Comparison of ENCODE assay signal across 9 mouse cellular contexts in genomic region chr4:133774570-133775554, GRCm38 (mm10). TPM values are rescaled to one million over a fixed set of nuclear protein-coding genes. Genes with fewer than 3 reads are reported as not detected.
DNase-seq lines count a peak whose midpoint lies in the region; ATAC-seq and TF ChIP-seq lines count a peak whose summit lies in the region.
"Had no signal": no experiment of that assay in that cellular context is flagged by ENCODE, and none has a peak within 500 bp of the region (broad histone marks: within the 10 kb centered on the region; RNA-seq: fewer than 3 reads in every experiment).

No protein-coding gene starts in this region.

- no peak for TF ChIP-seq POLR2A in bone marrow macrophage, adult 2 months (IDR thresholded peaks at IDR 0.05; ENCODE audit: borderline replicate concordance, low read depth, low read length)
- TF ChIP-seq POLR2A in small intestine, adult 2 months (IDR thresholded peaks at IDR 0.05; ENCODE audit: low read depth, low read length), result no peak

- ATAC-seq in midbrain, postnatal 0 days (ENCODE audit: low FRiP score), result no peak
- ATAC-seq in midbrain, embryonic 15.5 days (replicated peaks), result no peak
- ATAC-seq in kidney, postnatal 0 days (replicated peaks; ENCODE audit: low FRiP score, low read depth), result no peak
- peak; percentile 85 for ATAC-seq in lung, postnatal 0 days
- ATAC-seq in midbrain, embryonic 11.5 days (ENCODE audit: low FRiP score), result no peak

- peak; percentile 69 for TF ChIP-seq CTCF in midbrain, postnatal 0 days (IDR thresholded peaks at IDR 0.05)
- TF ChIP-seq CTCF in bone marrow macrophage, adult 2 months (IDR thresholded peaks at IDR 0.05; ENCODE audit: low read depth, low read length), result peak; percentile 77
- TF ChIP-seq CTCF in kidney, postnatal 0 days (IDR thresholded peaks at IDR 0.05; ENCODE audit: low read depth), result peak; percentile 77
- peak; percentile 89 for TF ChIP-seq CTCF in lung, postnatal 0 days (IDR thresholded peaks at IDR 0.05)
- peak; percentile 68; the same call in 1 of the 2 replicates for TF ChIP-seq CTCF in small intestine, adult 2 months (IDR thresholded peaks at IDR 0.05; ENCODE audit: extremely low read depth, insufficient read length, insufficient replicate concordance, low read depth, low read length)

- no peak overlapping the region for H3K4me2 ChIP-seq in midbrain, postnatal 0 days (ENCODE audit: low read depth, low read length, poor library complexity, severe bottlenecking)
- no peak overlapping the region for H3K4me2 ChIP-seq in midbrain, embryonic 15.5 days
- H3K4me2 ChIP-seq in kidney, postnatal 0 days (ENCODE audit: low read length), result no peak overlapping the region
- H3K4me2 ChIP-seq in lung, postnatal 0 days (replicated peaks; ENCODE audit: low read depth, low read length), result no peak overlapping the region
- H3K4me2 ChIP-seq in midbrain, embryonic 11.5 days, result no peak overlapping the region
- H3K4me2 ChIP-seq: neural tube, embryonic 12.5 days had no signal

- WGBS in midbrain, postnatal 0 days, result 77% methylated on average over 21 of the region's 21 CpGs
- 81% methylated on average over 21 of the region's 21 CpGs for WGBS in midbrain, embryonic 15.5 days
- WGBS in kidney, postnatal 0 days, result 77% methylated on average over 21 of the region's 21 CpGs
- 62% methylated on average over 21 of the region's 21 CpGs for WGBS in lung, postnatal 0 days
- 53% methylated on average over 21 of the region's 21 CpGs for WGBS in small intestine, adult 2 months
- WGBS in midbrain, embryonic 11.5 days, result 89% methylated on average over 21 of the region's 21 CpGs

- H3K36me3 ChIP-seq in midbrain, postnatal 0 days (ENCODE audit: insufficient read depth, low read length), result no peaks in the 10 kb centered on the region
- H3K36me3 ChIP-seq in midbrain, embryonic 15.5 days (replicated peaks), result no peaks in the 10 kb centered on the region
- H3K36me3 ChIP-seq in kidney, postnatal 0 days (ENCODE audit: insufficient read depth, low read length), result no peaks in the 10 kb centered on the region
- H3K36me3 ChIP-seq in lung, postnatal 0 days (ENCODE audit: insufficient read depth, low read length), result no peaks in the 10 kb centered on the region
- no peaks in the 10 kb centered on the region for H3K36me3 ChIP-seq in small intestine, adult 2 months (ENCODE audit: control insufficient read depth, insufficient read depth, low read length)
- no peaks in the 10 kb centered on the region for H3K36me3 ChIP-seq in midbrain, embryonic 11.5 days (ENCODE audit: control insufficient read depth, insufficient read depth, low read length)
- H3K36me3 ChIP-seq: neural tube, embryonic 12.5 days had no signal

- H3K27ac ChIP-seq in midbrain, postnatal 0 days (ENCODE audit: low read depth, low read length), result no peak overlapping the region
- H3K27ac ChIP-seq in midbrain, embryonic 15.5 days, result no peak overlapping the region
- H3K27ac ChIP-seq in bone marrow macrophage, adult 2 months (ENCODE audit: insufficient read depth, low read depth, low read length), result peak overlapping the region; percentile 75
- H3K27ac ChIP-seq in kidney, postnatal 0 days, result no peak overlapping the region
- no peak overlapping the region for H3K27ac ChIP-seq in lung, postnatal 0 days (ENCODE audit: low read length)
- H3K27ac ChIP-seq in small intestine, adult 2 months (ENCODE audit: insufficient read depth, low read depth, low read length), result peak overlapping the region; percentile 13
- H3K27ac ChIP-seq in midbrain, embryonic 11.5 days (ENCODE audit: low read depth, low read length), result no peak overlapping the region
- H3K27ac ChIP-seq: neural tube, embryonic 12.5 days had no signal

- no peaks in the 10 kb centered on the region for H3K9me3 ChIP-seq in midbrain, postnatal 0 days (ENCODE audit: low read length)
- no peaks in the 10 kb centered on the region for H3K9me3 ChIP-seq in midbrain, embryonic 15.5 days
- H3K9me3 ChIP-seq in kidney, postnatal 0 days (replicated peaks; ENCODE audit: low read length), result no peaks in the 10 kb centered on the region
- no peaks in the 10 kb centered on the region for H3K9me3 ChIP-seq in lung, postnatal 0 days (ENCODE audit: low read length)
- no peaks in the 10 kb centered on the region for H3K9me3 ChIP-seq in midbrain, embryonic 11.5 days (ENCODE audit: control insufficient read depth, low read length)
- H3K9me3 ChIP-seq: neural tube, embryonic 12.5 days had no signal

- no peak for TF ChIP-seq EP300 in lung, postnatal 0 days (IDR thresholded peaks at IDR 0.05)

- no peak overlapping the region for H3K4me3 ChIP-seq in midbrain, postnatal 0 days (ENCODE audit: low read depth, low read length)
- H3K4me3 ChIP-seq in midbrain, embryonic 15.5 days, result no peak overlapping the region
- peak overlapping the region; percentile 58 for H3K4me3 ChIP-seq in bone marrow macrophage, adult 2 months (ENCODE audit: insufficient read depth, low read length)
- H3K4me3 ChIP-seq in kidney, postnatal 0 days (replicated peaks; ENCODE audit: low read depth, low read length), result no peak overlapping the region
- no peak overlapping the region for H3K4me3 ChIP-seq in lung, postnatal 0 days (ENCODE audit: low read depth, low read length)
- peak overlapping the region; percentile 24 for H3K4me3 ChIP-seq in small intestine, adult 2 months (ENCODE audit: low read depth, low read length)
- H3K4me3 ChIP-seq in midbrain, embryonic 11.5 days (ENCODE audit: low read depth, low read length), result no peak overlapping the region
- H3K4me3 ChIP-seq: neural tube, embryonic 12.5 days had no signal

- no peaks in the 10 kb centered on the region for H3K27me3 ChIP-seq in midbrain, postnatal 0 days (ENCODE audit: insufficient read depth, low read length)
- H3K27me3 ChIP-seq in midbrain, embryonic 15.5 days (replicated peaks), result no peaks in the 10 kb centered on the region
- no peaks in the 10 kb centered on the region for H3K27me3 ChIP-seq in kidney, postnatal 0 days (ENCODE audit: insufficient read depth, low read length)
- H3K27me3 ChIP-seq in lung, postnatal 0 days (replicated peaks; ENCODE audit: insufficient read depth, low read length), result no peaks in the 10 kb centered on the region
- no peaks in the 10 kb centered on the region for H3K27me3 ChIP-seq in small intestine, adult 2 months (ENCODE audit: control insufficient read depth, insufficient read depth, low read length)
- no peaks in the 10 kb centered on the region for H3K27me3 ChIP-seq in midbrain, embryonic 11.5 days (ENCODE audit: control insufficient read depth, insufficient read depth, low read length)
- H3K27me3 ChIP-seq: neural tube, embryonic 12.5 days had no signal

- H3K9ac ChIP-seq in midbrain, postnatal 0 days (replicated peaks; ENCODE audit: low read length, poor library complexity, severe bottlenecking), result no peak overlapping the region
- no peak overlapping the region for H3K9ac ChIP-seq in midbrain, embryonic 15.5 days
- H3K9ac ChIP-seq in kidney, postnatal 0 days (ENCODE audit: low read depth, low read length), result no peak overlapping the region
- no peak overlapping the region for H3K9ac ChIP-seq in lung, postnatal 0 days (replicated peaks; ENCODE audit: low read depth)
- no peak overlapping the region for H3K9ac ChIP-seq in midbrain, embryonic 11.5 days (ENCODE audit: low read length)
- H3K9ac ChIP-seq: neural tube, embryonic 12.5 days had no signal

- DNase-seq in midbrain, postnatal 0 days (ENCODE audit: low spot score), result peak; percentile 92
- peak; percentile 86 for DNase-seq in gastrocnemius, adult 18-20 months (ENCODE audit: low spot score)
- peak; percentile 79 for DNase-seq in kidney, postnatal 0 days (ENCODE audit: low spot score)
- DNase-seq in lung, postnatal 0 days (ENCODE audit: low spot score), result peak; percentile 95
- no peak for DNase-seq in midbrain, embryonic 11.5 days (ENCODE audit: low spot score, missing footprints)

- no peaks in the 10 kb centered on the region for H3K4me1 ChIP-seq in midbrain, postnatal 0 days (ENCODE audit: insufficient read depth, low read length)
- H3K4me1 ChIP-seq in midbrain, embryonic 15.5 days, result no peaks in the 10 kb centered on the region
- peaks cover 14% of the 10 kb centered on the region for H3K4me1 ChIP-seq in bone marrow macrophage, adult 2 months (ENCODE audit: control insufficient read depth, insufficient read depth, low read length)
- no peaks in the 10 kb centered on the region for H3K4me1 ChIP-seq in kidney, postnatal 0 days (replicated peaks; ENCODE audit: insufficient read depth, low read length)
- H3K4me1 ChIP-seq in lung, postnatal 0 days (ENCODE audit: insufficient read depth, low read depth, low read length), result no peaks in the 10 kb centered on the region
- no peaks in the 10 kb centered on the region for H3K4me1 ChIP-seq in small intestine, adult 2 months (ENCODE audit: control insufficient read depth, insufficient read depth, insufficient read length, low read length)
- H3K4me1 ChIP-seq in midbrain, embryonic 11.5 days (ENCODE audit: control insufficient read depth, insufficient read depth, low read length), result no peaks in the 10 kb centered on the region
- H3K4me1 ChIP-seq: neural tube, embryonic 12.5 days had no signal

RNA-seq across cellular contexts. Expression of gene Arid1a, which starts 18.3 kb away (rescaled TPM):
- 59.1 and 66.2 TPM in 2 replicates for total RNA-seq in midbrain, postnatal 0 days (2014; rRNA removed)
- 16.7 and 19.5 TPM in 2 replicates for polyA plus RNA-seq in midbrain, postnatal 0 days (2015; fragmentation: Nextera tagmentation; extraction: Ambion mirVana)
- 37.9 and 39.3 TPM in 2 replicates for polyA plus RNA-seq in midbrain, embryonic 15.5 days (2015; fragmentation: Nextera tagmentation; extraction: Ambion mirVana)
- polyA plus RNA-seq in bone marrow macrophage, adult 2 months (2012; ENCODE audit: insufficient read depth, insufficient read length, missing spikeins), result 58.7 and 61.1 TPM in 2 replicates
- total RNA-seq in gastrocnemius, adult 18-20 months (2021), result 10 to 100 TPM; 22.4 to 26.6 TPM
- 17.9 and 19.3 TPM in 2 replicates for polyA plus RNA-seq in kidney, postnatal 0 days (2015; fragmentation: Nextera tagmentation; extraction: Ambion mirVana)
- 13.7 and 18.6 TPM in 2 replicates for polyA plus RNA-seq in lung, postnatal 0 days (2015; fragmentation: Nextera tagmentation; extraction: Ambion mirVana)
- polyA plus RNA-seq in small intestine, adult 2 months (2012; rRNA removed), result 42.1 and 74.9 TPM in 2 replicates
- 39.1 and 39.2 TPM in 2 replicates for polyA plus RNA-seq in midbrain, embryonic 11.5 days (2014; fragmentation: Nextera tagmentation; extraction: Ambion mirVana)

Comparison
In these comparisons a context has a peak if more than half of its experiments do, and no peak if none do; other contexts are left out.
1. H3K27ac ChIP-seq: peak in bone marrow macrophage, adult 2 months (single experiment) and small intestine, adult 2 months (single experiment); none in midbrain, postnatal 0 days (single experiment), midbrain, embryonic 15.5 days (single experiment), kidney, postnatal 0 days (single experiment), lung, postnatal 0 days (single experiment) and midbrain, embryonic 11.5 days (single experiment).
2. H3K4me3 ChIP-seq: peak in bone marrow macrophage, adult 2 months (single experiment) and small intestine, adult 2 months (single experiment); none in midbrain, postnatal 0 days (single experiment), midbrain, embryonic 15.5 days (single experiment), kidney, postnatal 0 days (single experiment), lung, postnatal 0 days (single experiment) and midbrain, embryonic 11.5 days (single experiment).
3. Peak in every context shown above with its lines, with median percentiles within 50 percentile points of each other: CTCF ChIP-seq.